Mouse (Mus musculus) kidney, embryonic 15.5 days (tissue): Measurements from ENCODE around the gene Zfp689. TPM values are rescaled to one million over a fixed set of nuclear protein-coding genes. Genes with fewer than 3 reads are reported as not detected.
A peak's percentile ranks its signal among the peaks of the same experiment; 100 is the strongest.

Experiments used
- ATAC-seq: fragments of 200-750 bp; cut with Nextera tagmentation; replicated peaks from 2 replicates; pipeline ENCODE4 v1.8.0; 2017; ENCODE audit warnings: moderate TSS enrichment; ENCODE audit not compliant: low FRiP score
- H3K27ac ChIP-seq: fragments of 300-500 bp; sonication (generic); 2 replicates; pipeline ENCODE4 v1.5.1; 2015; ENCODE audit warnings: mild to moderate bottlenecking, inconsistent platforms
- H3K27me3 ChIP-seq: fragments of 300-500 bp; sonication (generic); 2 replicates; pipeline ENCODE4 v1.6.1; 2015; ENCODE audit warnings: inconsistent platforms
- H3K36me3 ChIP-seq: fragments of 300-500 bp; sonication (generic); 2 replicates; pipeline ENCODE4 v1.6.1; 2015; ENCODE audit warnings: inconsistent platforms
- H3K4me1 ChIP-seq: fragments of 300-500 bp; sonication (generic); 2 replicates; pipeline ENCODE4 v1.6.1; 2015; ENCODE audit warnings: inconsistent platforms
- H3K4me2 ChIP-seq: fragments of 300-500 bp; sonication (generic); 2 replicates; pipeline ENCODE4 v1.6.1; 2015; ENCODE audit warnings: moderate library complexity, mild to moderate bottlenecking, inconsistent platforms
- H3K4me3 ChIP-seq: fragments of 300-500 bp; sonication (generic); replicated peaks from 2 replicates; pipeline ENCODE4 v1.5.1; 2015; ENCODE audit warnings: mild to moderate bottlenecking, inconsistent platforms
- H3K9ac ChIP-seq: fragments of 300-500 bp; sonication (generic); 2 replicates; pipeline ENCODE4 v1.6.1; 2015; ENCODE audit warnings: mild to moderate bottlenecking, inconsistent platforms
- H3K9me3 ChIP-seq: fragments of 300-500 bp; sonication (generic); replicated peaks from 2 replicates; pipeline ENCODE4 v1.6.1; 2016; ENCODE audit warnings: inconsistent platforms
- WGBS: fragments of 180-500 bp; shearing (Covaris S2); methylation state at CpG from one replicate; pipeline ENCODE4 v1.1.7; 2015; ENCODE audit warnings: mixed read lengths; 5-methylcytosine and 5-hydroxymethylcytosine counted together
- microRNA-seq: library from miRNA; unstranded; fragments of <30 nt; microRNA quantifications from one replicate; pipeline ENCODE4, GENCODE M21; 2016
- polyA plus RNA-seq: library from polyadenylated mRNA; unstranded; fragments of >200 nt; fragmentation: Nextera tagmentation; extraction: Ambion mirVana; gene quantifications from 2 replicates; pipeline ENCODE4 v1.2.1, GENCODE M21; 2015

The Zfp689 gene
- polyA plus RNA-seq, 1 experiment from 2014 or later: 8.9 TPM

DNA sequence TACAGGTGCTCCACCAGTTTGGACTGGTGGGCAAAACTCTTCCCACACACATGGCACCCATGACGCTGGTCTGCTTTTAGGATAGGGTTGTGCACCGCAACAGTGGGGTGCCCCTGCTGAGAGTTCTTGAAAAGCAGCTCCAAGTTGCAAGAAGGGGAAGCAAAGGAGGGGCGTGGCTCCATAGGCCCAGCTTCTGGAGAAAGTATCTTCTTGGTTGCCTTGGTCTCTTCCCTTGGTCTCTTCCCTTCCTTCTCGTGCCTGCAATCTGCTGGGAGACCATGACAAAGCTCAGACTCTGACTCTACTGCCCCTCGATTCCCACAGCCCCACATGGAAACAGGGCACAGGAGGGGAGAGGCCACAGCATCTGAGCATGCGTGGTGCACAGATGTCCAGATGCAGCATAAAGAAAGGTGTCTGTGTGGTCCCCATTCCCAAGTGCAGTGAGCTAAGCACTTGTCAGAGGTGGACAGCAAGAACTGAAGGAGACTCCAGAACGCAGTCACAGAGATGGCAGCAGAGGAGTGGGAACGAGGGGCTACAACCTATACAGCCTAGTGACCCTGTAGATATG, 56.6 kb downstream of the Zfp689 start:
- Histone ChIP-seq H3K4me2 (peak overlapping the region; percentile 74), H3K9me3 (no peaks in the 10 kb centered on the region), H3K9ac (no peak overlapping the region), H3K4me1 (peaks cover 14% of the 10 kb centered on the region), H3K27me3 (peaks cover 9% of the 10 kb centered on the region; the same call in 1 of the 2 replicates), H3K36me3 (peaks cover 13% of the 10 kb centered on the region; the same call in 1 of the 2 replicates), H3K27ac (0 out of 2 replicates have a peak overlapping the region, but pooled peaks have one; percentile 92), H3K4me3 (peak overlapping the region; percentile 73)
- ATAC-seq: no peak
- WGBS: 85% methylated on average over 8 of the region's 8 CpGs

Small RNAs within 50 kb of the gene (microRNA-seq; reads per million reads assigned to microRNA genes)
- gene Gm47278 (not detected), gene Mir7060 (not detected)

Other genes with a start within 250 kb of the Zfp689 start
- gene Tbc1d10b, start 240.7 kb downstream of the Zfp689 start, polyA plus RNA-seq: 23.4 and 26.7 TPM in 2 replicates
- 51.1 and 90.2 TPM in 2 replicates for gene Mylpf, start 240.3 kb downstream of the Zfp689 start, polyA plus RNA-seq
- gene Zfp553, start 216.1 kb downstream of the Zfp689 start, polyA plus RNA-seq: 41.7 and 46.1 TPM in 2 replicates
- gene Sept1, start 216.0 kb downstream of the Zfp689 start, polyA plus RNA-seq: 21.3 and 21.7 TPM in 2 replicates
- gene Zfp771, start 204.9 kb downstream of the Zfp689 start, polyA plus RNA-seq: 59.3 and 62.3 TPM in 2 replicates
- 224 and 226 TPM in 2 replicates for gene Dctpp1, start 188.4 kb downstream of the Zfp689 start, polyA plus RNA-seq
- 112 and 113 TPM in 2 replicates for gene Sephs2, start 175.1 kb downstream of the Zfp689 start, polyA plus RNA-seq
- 0.82 and 1.2 TPM in 2 replicates for gene Itgal, start 152.9 kb downstream of the Zfp689 start, polyA plus RNA-seq
- gene Zfp768, start 103.6 kb downstream of the Zfp689 start, polyA plus RNA-seq: 21.5 and 25.1 TPM in 2 replicates
- gene Zfp747, start 73.1 kb downstream of the Zfp689 start, polyA plus RNA-seq: 8.3 and 10.7 TPM in 2 replicates
- gene 9130019O22Rik, start 62.0 kb downstream of the Zfp689 start, polyA plus RNA-seq: 5.7 and 6.3 TPM in 2 replicates
- gene E430018J23Rik, start 55.5 kb downstream of the Zfp689 start, polyA plus RNA-seq: 7.1 and 8.0 TPM in 2 replicates
- gene Zfp764, start 42.3 kb downstream of the Zfp689 start, polyA plus RNA-seq: 7.6 and 8.0 TPM in 2 replicates
- 24.5 and 27.1 TPM in 2 replicates for gene Zfp688, start 27.1 kb downstream of the Zfp689 start, polyA plus RNA-seq
- 36.0 and 47.4 TPM in 2 replicates for gene Prr14, start 10.5 kb upstream of the Zfp689 start, polyA plus RNA-seq
- gene Fbrs, start 30.0 kb upstream of the Zfp689 start, polyA plus RNA-seq: 10.2 and 11.9 TPM in 2 replicates
- gene Srcap, start 62.8 kb upstream of the Zfp689 start, polyA plus RNA-seq: 54.6 and 57.9 TPM in 2 replicates
- 18.7 and 19.4 TPM in 2 replicates for gene Gm42715, start 70.4 kb upstream of the Zfp689 start, polyA plus RNA-seq
- gene Tmem265, start 112.2 kb upstream of the Zfp689 start, polyA plus RNA-seq: 8.7 and 10.4 TPM in 2 replicates
- gene Phkg2, start 124.2 kb upstream of the Zfp689 start, polyA plus RNA-seq: 34.6 and 42.5 TPM in 2 replicates
- 14.1 and 16.4 TPM in 2 replicates for gene Ccdc189, start 139.4 kb upstream of the Zfp689 start, polyA plus RNA-seq
- gene Rnf40, start 139.6 kb upstream of the Zfp689 start, polyA plus RNA-seq: 47.2 and 48.3 TPM in 2 replicates
- gene Zfp629, start 166.6 kb upstream of the Zfp689 start, polyA plus RNA-seq: 17.2 and 18.9 TPM in 2 replicates